Mouse (Mus musculus) activated CD4-positive, CD25-positive, alpha-beta regulatory T cell, adult 4 months (primary cell): ENCODE results near the gene Abtb1. TPM values are rescaled to one million over a fixed set of nuclear protein-coding genes. Genes with fewer than 3 reads are reported as not detected.

ENCODE experiments used
- ATAC-seq: one replicate; pipeline ENCODE4 v1.8.0; 2017
- polyA plus RNA-seq, 2 experiments: library from polyadenylated mRNA; unstranded; fragments of 100-300 nt; shearing (Covaris generic); gene quantifications; one replicate each; pipeline ENCODE4 v1.2.1; 2017

The Abtb1 gene
- 10 to 100 TPM; 42.8 to 57.5 TPM for polyA plus RNA-seq

- ATAC-seq, result peak; percentile 90
These were observed at the start of gene Abtb1 for GRCm38 (mm10) chr6:88841781-88842689. Abtb1 (minus strand) TSS chr6:88841984.

- no peak for ATAC-seq
These were observed 49.0 kb upstream of the Abtb1 start for GRCm38 (mm10) chr6:88890832-88891231.

- ATAC-seq, result no peak
These were observed 47.7 kb upstream of the Abtb1 start for GRCm38 (mm10) chr6:88889410-88890042.

- ATAC-seq, result no peak
These were observed 44.7 kb upstream of the Abtb1 start for GRCm38 (mm10) chr6:88886417-88886967.

- no peak for ATAC-seq
These were observed 44.0 kb upstream of the Abtb1 start for GRCm38 (mm10) chr6:88885644-88886416.

- ATAC-seq, result no peak
These were observed 42.9 kb upstream of the Abtb1 start for GRCm38 (mm10) chr6:88884690-88885089.

- ATAC-seq, result no peak
These were observed 42.4 kb upstream of the Abtb1 start for GRCm38 (mm10) chr6:88884195-88884594.

- ATAC-seq, result no peak
These were observed 39.5 kb upstream of the Abtb1 start for GRCm38 (mm10) chr6:88881334-88881733.

- ATAC-seq, result no peak
These were observed 37.7 kb upstream of the Abtb1 start for GRCm38 (mm10) chr6:88879471-88879870.

- no peak for ATAC-seq
These were observed 33.2 kb upstream of the Abtb1 start, which contains the start of gene Podxl2 for GRCm38 (mm10) chr6:88874868-88875508. Podxl2 (minus strand) TSS chr6:88875044.

GRCm38 (mm10) chr6:88873965-88874867, 32.4 kb upstream of the Abtb1 start:
- no peak for ATAC-seq

- ATAC-seq, result no peak
These were observed 31.0 kb upstream of the Abtb1 start for GRCm38 (mm10) chr6:88872811-88873210.

GRCm38 (mm10) chr6:88871546-88871945, 29.8 kb upstream of the Abtb1 start:
- no peak for ATAC-seq

- ATAC-seq, result no peak
These were observed 28.8 kb upstream of the Abtb1 start for GRCm38 (mm10) chr6:88870594-88870993.

GRCm38 (mm10) chr6:88869459-88869858, 27.7 kb upstream of the Abtb1 start:
- ATAC-seq, result no peak

- no peak for ATAC-seq
These were observed 23.9 kb upstream of the Abtb1 start for GRCm38 (mm10) chr6:88865704-88866103.

- no peak for ATAC-seq
These were observed 19.1 kb upstream of the Abtb1 start for GRCm38 (mm10) chr6:88860914-88861313.

GRCm38 (mm10) chr6:88858341-88858740, 16.6 kb upstream of the Abtb1 start:
- ATAC-seq, result no peak

- ATAC-seq, result no peak
These were observed 16.0 kb upstream of the Abtb1 start for GRCm38 (mm10) chr6:88857830-88858229.

- ATAC-seq, result no peak
These were observed 15.5 kb upstream of the Abtb1 start for GRCm38 (mm10) chr6:88857249-88857648.

GRCm38 (mm10) chr6:88855636-88856035, 13.9 kb upstream of the Abtb1 start:
- peak; percentile 32 for ATAC-seq
